Mouse (Mus musculus) liver, adult 2 months (tissue): ENCODE data around the gene Zkscan14.

Experiments
- CTCF ChIP-seq: fragments of 200-500 bp; IDR thresholded peaks from 2 replicates; pipeline ENCODE4 v1.5.1; 2011; ENCODE audit warnings: low read depth, low read length, control low read depth
- POLR2A ChIP-seq: fragments of 200-500 bp; IDR thresholded peaks from 2 replicates; pipeline ENCODE4 v1.6.1; 2011; ENCODE audit warnings: low read length, control low read depth; ENCODE audit not compliant: insufficient read depth; ENCODE audit errors: extremely low read depth

DNA sequence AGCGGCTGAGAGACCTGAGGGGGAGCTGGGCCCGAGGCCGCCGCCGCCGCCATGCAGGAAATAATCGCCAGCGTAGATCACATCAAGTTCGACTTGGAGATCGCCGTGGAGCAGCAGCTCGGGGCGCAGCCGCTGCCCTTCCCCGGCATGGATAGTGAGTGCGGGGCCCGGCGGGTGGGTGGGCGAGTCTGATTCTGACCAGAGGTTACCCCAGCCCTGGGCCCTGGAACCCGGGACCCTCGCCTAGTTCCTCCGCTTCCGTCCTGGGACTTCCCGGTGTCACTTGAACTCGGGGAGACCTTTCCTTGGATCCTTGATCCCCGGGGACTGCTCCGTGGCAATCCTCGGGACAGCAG is 34.4 kb downstream of the Zkscan14 start:
- TF ChIP-seq CTCF (no peak), POLR2A (no peak)
